Mouse (Mus musculus) stomach, embryonic 14.5 days (tissue): ENCODE measurements around the gene Dgkg. TPM values are rescaled to one million over a fixed set of nuclear protein-coding genes. Genes with fewer than 3 reads are reported as not detected.
A peak's percentile ranks its signal among the peaks of the same experiment; 100 is the strongest.

Source experiments
- ATAC-seq: fragments of 200-750 bp; cut with Nextera tagmentation; 2 replicates; pipeline ENCODE4 v1.8.0; 2017; ENCODE audit warnings: low read depth, moderate TSS enrichment; ENCODE audit not compliant: insufficient number of reproducible peaks, insufficient read depth, low FRiP score
- H3K27ac ChIP-seq: fragments of 300-500 bp; sonication (generic); 2 replicates; pipeline ENCODE4 v1.5.1; 2014; ENCODE audit warnings: mild to moderate bottlenecking, low read length, moderate library complexity, mixed read lengths
- H3K27me3 ChIP-seq: fragments of 300-500 bp; sonication (generic); 2 replicates; pipeline ENCODE4 v1.6.1; 2014; ENCODE audit warnings: low read length, control low read depth, mixed read lengths; ENCODE audit not compliant: control insufficient read depth, insufficient read depth
- H3K36me3 ChIP-seq: fragments of 300-500 bp; sonication (generic); 2 replicates; pipeline ENCODE4 v1.6.1; 2014; ENCODE audit warnings: mild to moderate bottlenecking, control low read depth, low read length, moderate library complexity, mixed read lengths; ENCODE audit not compliant: control insufficient read depth, insufficient read depth
- H3K4me1 ChIP-seq: fragments of 300-500 bp; sonication (generic); 2 replicates; pipeline ENCODE4 v1.6.1; 2014; ENCODE audit warnings: low read length, control low read depth, mixed read lengths; ENCODE audit not compliant: control insufficient read depth, insufficient read depth
- H3K4me2 ChIP-seq: fragments of 300-500 bp; sonication (generic); replicated peaks from 2 replicates; pipeline ENCODE4 v1.6.1; 2014; ENCODE audit warnings: low read depth, low read length, control low read depth
- H3K4me3 ChIP-seq: fragments of 300-500 bp; sonication (generic); 2 replicates; pipeline ENCODE4 v1.5.1; 2014; ENCODE audit warnings: low read depth, low read length, control low read depth
- H3K9ac ChIP-seq: fragments of 300-500 bp; sonication (generic); replicated peaks from 2 replicates; pipeline ENCODE4 v1.6.1; 2014; ENCODE audit warnings: low read depth, mild to moderate bottlenecking, control low read depth, low read length, moderate library complexity, mixed read lengths
- H3K9me3 ChIP-seq: fragments of 300-500 bp; sonication (generic); 2 replicates; pipeline ENCODE4 v1.6.1; 2016; ENCODE audit warnings: low read depth, low read length, control low read depth; ENCODE audit not compliant: control insufficient read depth
- WGBS: fragments of 180-500 bp; shearing (Covaris S2); extraction: QIAGEN DNeasy Blood & Tissue Kit; methylation state at CpG from one replicate; pipeline ENCODE4 v1.1.7; 2014; 5-methylcytosine and 5-hydroxymethylcytosine counted together
- polyA plus RNA-seq: library from polyadenylated mRNA; unstranded; fragments of >200 nt; fragmentation: Nextera tagmentation; extraction: Ambion mirVana; gene quantifications from 2 replicates; pipeline ENCODE4 v1.2.1, GENCODE M21; 2014

Gene Dgkg
- polyA plus RNA-seq, 1 experiment from 2014 or later, result 1.8 TPM

DNA sequence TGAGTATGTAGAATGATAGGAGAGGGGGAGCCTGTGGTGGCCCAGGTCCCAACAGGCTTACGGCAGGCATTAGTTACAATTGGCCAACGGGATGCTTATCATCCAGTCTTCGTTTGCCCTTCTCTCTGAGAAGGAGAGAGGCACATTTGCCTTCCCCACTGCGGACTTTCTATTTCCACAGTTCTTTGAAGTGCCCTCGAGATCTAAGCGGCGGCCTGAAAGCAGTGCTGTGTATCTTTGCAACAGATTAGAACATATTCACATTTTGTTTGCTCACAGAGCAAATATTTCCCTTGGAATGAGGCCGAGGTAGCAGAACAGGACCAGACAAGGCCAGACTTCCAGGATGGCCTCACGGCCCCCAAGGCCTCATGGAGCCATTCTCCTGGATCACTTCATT lies 204.9 kb downstream of the Dgkg start:
- peaks cover 4% of the 10 kb centered on the region; the same call in 1 of the 2 replicates for H3K4me1 ChIP-seq
- H3K27me3 ChIP-seq, result no peaks in the 10 kb centered on the region
- H3K9me3 ChIP-seq, result no peaks in the 10 kb centered on the region
- no peaks in the 10 kb centered on the region for H3K36me3 ChIP-seq
- ATAC-seq, result peak; percentile 88
- H3K4me2 ChIP-seq, result no peak overlapping the region
- whole genome bisulfite sequencing, result 59% methylated on average over 9 of the region's 9 CpGs
- H3K4me3 ChIP-seq, result no peak overlapping the region
- H3K27ac ChIP-seq, result no peak overlapping the region
- no peak overlapping the region for H3K9ac ChIP-seq

DNA sequence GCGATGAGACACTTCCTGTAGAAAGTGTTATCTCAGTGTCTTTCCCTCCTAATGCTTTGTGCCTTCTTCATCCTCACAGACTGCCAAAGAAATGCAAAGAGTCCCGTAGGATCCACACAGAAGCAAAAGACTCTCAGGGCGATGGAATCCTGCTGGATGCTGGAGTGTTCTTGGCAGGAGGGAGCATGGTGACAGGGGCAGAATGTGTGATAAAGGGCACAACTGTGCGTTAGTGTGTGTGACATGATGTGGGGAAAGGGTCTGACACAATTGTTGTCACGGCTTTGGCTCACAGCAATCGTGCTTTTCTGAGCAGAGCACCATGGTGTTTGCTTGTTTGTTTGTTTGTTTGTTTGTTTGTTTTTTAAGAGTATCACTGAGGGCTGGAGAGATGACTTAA lies 208.9 kb downstream of the Dgkg start:
- H3K27ac ChIP-seq, result no peak overlapping the region
- H3K4me2 ChIP-seq, result no peak overlapping the region
- ATAC-seq, result no peak
- no peaks in the 10 kb centered on the region for H3K4me1 ChIP-seq
- H3K9me3 ChIP-seq, result no peaks in the 10 kb centered on the region
- no peaks in the 10 kb centered on the region for H3K27me3 ChIP-seq
- no peak overlapping the region for H3K4me3 ChIP-seq
- 80% methylated on average over 6 of the region's 6 CpGs for WGBS
- no peaks in the 10 kb centered on the region for H3K36me3 ChIP-seq
- no peak overlapping the region for H3K9ac ChIP-seq

DNA sequence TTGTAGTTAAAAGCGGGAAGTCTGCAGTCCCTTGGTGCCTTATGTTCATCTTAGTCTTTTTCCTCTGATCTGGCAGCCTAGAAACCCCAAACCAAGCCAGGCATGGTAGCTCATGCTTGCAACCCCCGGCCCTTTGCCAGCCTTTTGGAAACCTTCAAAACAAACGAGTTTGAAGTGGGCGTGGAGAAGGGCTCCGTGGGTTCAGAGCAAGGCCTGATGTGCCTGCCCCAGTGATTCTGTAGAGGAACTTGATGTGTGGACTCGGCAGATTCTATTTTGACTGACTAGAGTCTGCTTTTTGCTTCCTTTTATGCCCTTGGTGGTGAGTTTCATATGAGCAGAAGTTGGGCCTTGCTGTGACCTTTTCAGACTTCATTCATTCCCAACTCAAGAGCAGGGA lies 212.2 kb downstream of the Dgkg start:
- ATAC-seq, result no peak
- H3K4me2 ChIP-seq, result no peak overlapping the region

DNA sequence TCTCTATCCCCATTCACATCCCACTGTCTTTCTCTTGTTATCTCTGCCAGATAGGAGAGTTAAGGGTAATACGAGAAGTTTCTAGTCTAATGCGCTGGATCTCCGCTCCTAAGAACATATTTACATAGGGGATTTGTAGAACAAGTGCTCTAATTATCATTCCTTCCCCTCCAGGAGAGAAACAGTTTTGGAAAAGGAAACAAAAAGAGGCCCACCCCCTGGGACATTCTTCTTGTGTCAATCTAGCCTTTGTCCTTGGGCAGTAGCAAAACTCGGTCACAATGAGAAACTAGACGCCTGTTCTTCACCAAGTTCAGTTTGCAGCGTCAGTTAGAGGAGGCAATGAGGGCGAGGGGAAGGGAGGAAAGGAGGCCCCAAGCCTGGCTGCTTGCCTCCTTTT lies 214.8 kb downstream of the Dgkg start:
- H3K9me3 ChIP-seq, result no peaks in the 10 kb centered on the region
- no peak overlapping the region for H3K4me2 ChIP-seq
- peaks cover 11% of the 10 kb centered on the region for H3K4me1 ChIP-seq
- H3K4me3 ChIP-seq, result no peak overlapping the region
- no peaks in the 10 kb centered on the region for H3K27me3 ChIP-seq
- no peak overlapping the region for H3K9ac ChIP-seq
- ATAC-seq, result no peak
- no peak overlapping the region for H3K27ac ChIP-seq
- no peaks in the 10 kb centered on the region for H3K36me3 ChIP-seq
- WGBS, result 53% methylated on average over 7 of the region's 7 CpGs

More for the DNA sequence above, 212.2 kb downstream of the Dgkg start:
- Histone ChIP-seq H3K27ac (no peak overlapping the region), H3K9ac (no peak overlapping the region), H3K36me3 (no peaks in the 10 kb centered on the region), H3K4me3 (no peak overlapping the region), H3K9me3 (no peaks in the 10 kb centered on the region), H3K27me3 (no peaks in the 10 kb centered on the region), H3K4me1 (peaks cover 11% of the 10 kb centered on the region)
- WGBS, result 57% methylated on average over 6 of the region's 6 CpGs

DNA sequence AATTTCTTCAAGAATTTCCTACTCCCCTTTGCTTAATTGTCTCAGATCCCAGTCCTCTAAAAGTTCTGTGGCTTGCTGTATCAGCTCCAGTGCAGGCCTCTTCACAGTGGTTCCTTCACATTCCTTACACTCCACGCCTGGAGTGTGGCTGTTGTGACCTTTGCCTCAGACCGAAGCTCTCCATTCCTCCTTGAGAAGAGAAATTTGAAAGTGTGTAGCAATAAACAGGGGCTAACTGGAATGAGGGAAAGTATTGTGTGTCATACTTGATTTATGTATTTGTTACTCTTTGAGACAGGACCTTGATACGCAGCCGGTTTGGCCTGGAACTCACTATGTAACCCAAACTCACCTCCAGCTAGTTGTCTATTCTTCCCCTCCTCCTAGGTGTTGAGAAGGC lies 215.7 kb downstream of the Dgkg start:
- no peak overlapping the region for H3K4me2 ChIP-seq
- no peak overlapping the region for H3K9ac ChIP-seq
- H3K4me3 ChIP-seq, result no peak overlapping the region
- ATAC-seq, result no peak
- no peaks in the 10 kb centered on the region for H3K27me3 ChIP-seq
- 72% methylated on average over 4 of the region's 4 CpGs for WGBS
- no peaks in the 10 kb centered on the region for H3K9me3 ChIP-seq
- no peak overlapping the region for H3K27ac ChIP-seq
- H3K36me3 ChIP-seq, result no peaks in the 10 kb centered on the region
- peaks cover 11% of the 10 kb centered on the region for H3K4me1 ChIP-seq

DNA sequence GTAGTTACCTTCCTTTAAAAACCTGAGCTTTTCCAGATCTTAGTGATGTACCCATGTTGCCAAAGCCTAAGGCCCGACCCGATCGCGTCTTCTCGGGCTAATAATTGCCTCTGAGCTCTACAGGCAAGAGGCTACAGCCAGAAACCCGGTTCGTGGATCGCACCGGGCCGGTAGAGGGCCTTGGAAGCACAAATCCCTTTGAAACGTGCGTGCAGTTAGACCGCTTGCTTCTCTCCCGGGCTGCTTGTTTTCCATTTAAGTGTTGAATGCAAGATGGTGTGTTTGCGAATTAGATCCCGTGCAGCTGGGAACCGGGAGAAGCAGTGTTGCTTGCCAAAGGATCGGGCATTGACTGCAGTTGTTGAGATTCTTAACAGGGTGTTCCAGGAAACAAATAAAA lies 216.8 kb downstream of the Dgkg start:
- H3K27ac ChIP-seq, result peak overlapping the region; percentile 71
- no peak for ATAC-seq
- no peaks in the 10 kb centered on the region for H3K27me3 ChIP-seq

DNA sequence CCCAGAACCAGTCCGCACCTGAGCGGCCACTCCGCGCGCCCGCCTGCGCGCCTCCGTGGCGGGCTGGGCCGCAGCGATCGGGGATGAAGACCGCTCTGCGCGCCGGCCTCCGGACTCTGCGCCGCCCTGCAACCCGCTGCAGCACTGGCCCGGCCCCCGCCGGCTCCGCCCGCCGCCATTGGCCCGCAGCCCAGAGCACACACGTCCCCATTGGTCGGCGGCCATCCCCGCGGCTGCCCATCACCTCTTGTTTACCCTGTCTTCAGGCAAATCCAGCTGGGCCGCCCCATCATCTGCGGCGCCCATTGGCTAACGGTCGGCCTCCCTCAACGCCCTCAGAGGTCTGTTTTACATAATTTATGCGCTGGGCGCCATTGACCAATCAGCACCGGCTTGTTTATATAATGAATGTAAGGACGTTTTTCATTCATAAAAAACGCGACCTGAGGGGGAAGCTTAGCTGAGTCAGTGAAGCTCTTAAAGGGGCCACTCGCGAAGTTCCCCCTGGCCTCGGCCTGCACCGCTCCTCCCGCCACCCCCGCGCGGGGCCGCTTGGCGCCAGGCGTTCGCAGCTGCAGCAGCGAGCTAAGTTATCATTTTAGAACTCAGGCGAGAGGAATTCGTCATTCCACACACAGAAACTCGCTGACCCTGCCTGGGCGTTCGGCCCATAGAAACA lies 217.4 kb downstream of the Dgkg start, which contains the start of gene Etv5:
Gene Etv5 (minus strand): TSS at position 221 of the 679 bp plus-strand sequence.
- Histone ChIP-seq H3K27ac (peak within 1 kb of the TSS; percentile 71), H3K4me3 (peak within 1 kb of the TSS; percentile 73), H3K36me3 (no peaks in the 10 kb centered on the region), H3K9me3 (no peaks in the 10 kb centered on the region), H3K9ac (peak within 1 kb of the TSS; percentile 53; the same call in 1 of the 2 replicates), H3K27me3 (no peaks in the 10 kb centered on the region), H3K4me1 (peaks cover 11% of the 10 kb centered on the region), H3K4me2 (peak within 1 kb of the TSS; percentile 95)
- ATAC-seq, result peak; percentile 98
- under 1% methylated on average over 63 of the region's 63 CpGs for WGBS

More for the DNA sequence above, 216.8 kb downstream of the Dgkg start:
- no peak overlapping the region for H3K9ac ChIP-seq
- no peaks in the 10 kb centered on the region for H3K36me3 ChIP-seq
- peak overlapping the region; percentile 76 for H3K4me2 ChIP-seq
- peak overlapping the region; percentile 31 for H3K4me3 ChIP-seq
- H3K9me3 ChIP-seq, result no peaks in the 10 kb centered on the region
- H3K4me1 ChIP-seq, result peaks cover 11% of the 10 kb centered on the region
- under 1% methylated on average over 18 of the region's 18 CpGs for WGBS

DNA sequence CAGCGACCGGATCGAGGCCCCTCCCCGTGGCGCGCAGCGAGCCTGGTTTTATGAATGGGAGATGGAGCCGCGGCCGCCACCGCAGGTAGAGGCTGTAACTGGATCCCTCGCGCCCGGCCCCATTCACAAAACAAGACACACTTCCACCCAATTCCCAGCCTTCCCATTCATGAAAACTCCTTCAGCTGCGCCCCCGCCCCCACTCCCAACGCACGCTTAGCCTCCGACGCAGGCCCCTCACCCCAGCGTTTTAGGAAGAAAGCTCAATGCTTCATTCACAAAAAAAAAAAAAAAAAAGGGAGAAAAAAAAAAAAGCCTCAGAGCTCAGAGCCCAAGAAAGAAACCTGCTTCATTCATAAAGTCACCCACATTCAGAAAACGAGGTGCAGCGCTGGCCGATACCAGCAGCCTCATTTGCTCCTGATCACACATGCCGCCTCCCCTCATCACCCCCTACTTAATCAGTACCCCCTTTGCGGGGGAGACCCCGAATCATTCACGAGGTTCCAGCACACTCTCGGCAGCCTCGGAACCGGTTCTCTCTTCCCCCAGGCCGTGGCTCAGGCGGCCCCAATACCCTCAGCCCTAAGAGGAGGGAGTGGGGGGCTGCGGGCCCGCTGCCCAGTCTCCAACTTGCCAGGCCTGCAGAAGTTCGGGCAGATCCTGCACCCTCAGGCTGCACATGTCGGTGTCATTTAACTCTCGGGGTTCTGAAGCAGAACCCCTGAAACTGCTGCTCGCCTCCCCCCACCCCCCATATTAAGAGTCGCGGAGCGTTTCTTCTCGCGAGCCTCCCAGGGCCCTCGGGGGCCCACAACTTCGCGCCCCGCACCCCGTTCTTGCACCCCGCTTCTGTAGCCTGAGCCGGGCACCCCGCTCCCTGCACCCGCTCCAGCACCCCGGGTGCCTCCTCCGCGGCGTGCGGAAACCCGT lies 218.3 kb downstream of the Dgkg start:
- Histone ChIP-seq H3K27ac (peak overlapping the region; percentile 63; the same call in 1 of the 2 replicates), H3K27me3 (no peaks in the 10 kb centered on the region), H3K4me2 (peak overlapping the region; percentile 95), H3K4me1 (peaks cover 11% of the 10 kb centered on the region), H3K36me3 (no peaks in the 10 kb centered on the region), H3K9me3 (no peaks in the 10 kb centered on the region), H3K4me3 (peak overlapping the region; percentile 73), H3K9ac (peak overlapping the region; percentile 53; the same call in 1 of the 2 replicates)
- under 1% methylated on average over 59 of the region's 59 CpGs for WGBS
- 0 out of 2 replicates have a peak, but pooled peaks have one; percentile 4 for ATAC-seq
